Mouse (Mus musculus) right cerebral cortex, postnatal 25 days (tissue): ENCODE measurements around the gene Shld1.

Source experiments
- DNase-seq: peaks from one replicate; pipeline ENCODE4 v3.0.0; 2022

Shld1 gene

GRCm38 (mm10) chr2:132693980-132694379, 7.2 kb downstream of the Shld1 start:
- no peak for DNase-seq

DNA sequence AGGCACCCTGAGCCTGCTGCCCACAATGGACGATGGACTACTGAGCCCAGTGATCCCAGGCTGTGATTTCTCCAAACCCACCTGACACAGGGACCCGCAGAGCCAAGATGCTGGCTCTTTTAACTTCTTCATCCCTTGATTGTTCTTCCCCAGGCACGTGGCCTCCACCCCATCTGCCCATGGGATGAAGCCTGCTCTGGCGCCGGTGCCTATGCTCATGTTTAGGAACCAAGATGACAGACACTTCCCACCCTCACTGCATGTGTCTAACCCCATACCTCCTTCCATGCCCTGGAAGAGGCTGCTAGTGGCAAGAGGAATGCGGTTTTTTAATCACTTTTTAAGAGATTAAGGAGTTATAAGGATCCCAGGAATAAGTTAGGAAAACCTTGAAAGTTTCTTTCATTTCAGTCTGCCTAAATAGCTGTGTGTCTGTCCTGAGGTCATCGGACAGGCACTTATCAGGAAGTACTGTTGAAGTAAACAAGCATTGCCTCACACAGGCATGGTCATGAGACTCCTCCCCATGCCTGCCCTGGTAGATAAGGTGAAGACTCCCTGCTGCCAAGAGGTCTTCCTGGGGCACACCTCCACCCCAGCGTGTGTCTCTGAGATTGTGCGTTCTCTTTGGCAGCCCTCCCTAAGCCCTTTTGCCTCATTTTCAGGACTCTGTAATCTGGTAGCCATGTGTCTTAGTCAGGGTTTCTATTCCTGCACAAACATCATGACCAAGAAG, 8.8 kb downstream of the Shld1 start:
- DNase-seq = no peak

GRCm38 (mm10) chr2:132696519-132696918, 9.8 kb downstream of the Shld1 start:
- no peak for DNase-seq

DNA sequence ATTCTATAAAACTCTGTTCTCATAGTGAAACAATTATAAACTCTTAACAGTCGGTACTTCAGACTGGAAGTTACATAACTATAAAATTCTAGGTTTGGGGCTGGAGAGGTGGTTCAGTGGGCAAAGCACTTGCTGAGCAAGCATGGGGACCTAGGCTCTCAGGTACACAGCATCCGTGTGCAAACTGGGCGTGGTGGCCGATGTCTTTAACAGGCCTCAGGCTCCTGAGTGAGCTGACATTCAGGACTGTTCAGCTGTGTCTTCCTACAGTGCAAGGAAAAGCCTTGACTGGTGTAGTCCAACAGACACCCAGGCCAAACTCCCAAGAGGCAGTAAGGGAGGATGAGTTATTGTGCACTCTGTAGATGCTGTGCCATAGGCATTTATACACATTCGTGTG, 10.5 kb downstream of the Shld1 start:
- no peak for DNase-seq

- DNase-seq = no peak
These were observed 11.0 kb downstream of the Shld1 start for GRCm38 (mm10) chr2:132697695-132698094.

- no peak for DNase-seq
These were observed 11.7 kb downstream of the Shld1 start for GRCm38 (mm10) chr2:132698420-132698819.

- no peak for DNase-seq
These were observed 14.2 kb downstream of the Shld1 start for GRCm38 (mm10) chr2:132700921-132701320.

GRCm38 (mm10) chr2:132701451-132701886, 14.7 kb downstream of the Shld1 start:
- peak; percentile 61 for DNase-seq

GRCm38 (mm10) chr2:132705251-132705992, 18.7 kb downstream of the Shld1 start:
- DNase-seq = no peak

DNA sequence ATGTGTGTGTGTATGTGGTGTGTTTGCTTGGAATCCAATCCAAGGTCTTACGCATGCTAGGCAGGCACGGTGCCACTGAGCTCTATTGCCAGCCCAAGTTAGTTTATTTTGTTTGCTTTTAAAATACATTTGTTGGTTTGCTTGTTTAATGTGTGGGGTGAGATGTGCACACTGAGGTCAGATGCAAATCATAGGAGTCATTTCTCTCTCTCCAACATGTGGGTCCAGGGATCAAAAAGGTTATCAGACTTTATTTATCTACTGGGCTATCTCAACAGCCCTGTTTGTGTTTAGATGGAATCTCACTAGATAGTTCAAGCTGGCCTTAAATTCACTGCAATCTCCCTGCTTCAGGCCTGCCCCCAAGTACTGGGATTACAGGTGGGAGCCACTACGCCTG, 19.6 kb downstream of the Shld1 start:
- no peak for DNase-seq

- no peak for DNase-seq
These were observed 23.8 kb downstream of the Shld1 start for GRCm38 (mm10) chr2:132710488-132710887.

- DNase-seq = no peak
These were observed 25.3 kb downstream of the Shld1 start for GRCm38 (mm10) chr2:132712061-132712460.

DNA sequence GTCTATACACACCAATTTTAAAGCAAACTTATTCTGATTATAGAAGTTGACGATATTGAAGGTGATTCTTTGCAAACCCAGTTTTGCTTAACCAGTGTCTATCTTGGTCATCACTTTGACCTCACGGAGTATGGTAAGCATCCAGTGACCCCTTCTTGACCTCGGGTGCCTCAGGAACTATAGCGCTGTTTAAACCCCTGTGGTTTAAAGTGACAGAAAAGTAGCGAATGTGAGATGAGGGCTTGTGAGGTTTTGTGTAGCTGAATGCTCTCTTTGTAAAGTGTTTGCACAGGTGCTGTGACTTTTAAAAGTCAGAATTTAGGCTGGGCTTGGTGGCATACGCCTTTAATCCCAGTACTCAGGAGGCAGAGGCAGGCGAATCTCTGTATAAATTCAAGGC, 27.8 kb downstream of the Shld1 start:
- no peak for DNase-seq

DNA sequence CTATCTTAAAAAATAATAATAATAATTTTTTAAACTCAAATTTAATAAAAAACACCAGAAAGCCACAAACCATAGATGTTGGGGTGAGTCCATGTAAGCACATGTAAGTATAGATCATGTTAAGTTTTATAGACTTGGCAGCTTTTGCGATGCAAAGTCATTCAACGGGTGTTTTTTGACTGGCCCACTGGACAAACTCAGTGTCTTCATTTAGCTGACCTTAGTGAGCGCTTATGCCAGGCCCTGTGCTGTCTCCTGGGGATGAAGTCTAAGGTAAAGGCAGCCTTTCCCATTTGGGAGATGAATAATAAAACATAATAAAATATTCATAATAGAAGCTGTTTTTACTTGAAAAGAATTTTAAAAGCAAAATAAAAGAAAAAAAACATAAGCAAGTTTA, 28.2 kb downstream of the Shld1 start:
- no peak for DNase-seq

GRCm38 (mm10) chr2:132715421-132716070, 28.8 kb downstream of the Shld1 start:
- DNase-seq = no peak

GRCm38 (mm10) chr2:132716154-132716553, 29.4 kb downstream of the Shld1 start:
- DNase-seq = no peak

- no peak for DNase-seq
These were observed 30.3 kb downstream of the Shld1 start for GRCm38 (mm10) chr2:132716901-132717536.

- no peak for DNase-seq
These were observed 30.8 kb downstream of the Shld1 start for GRCm38 (mm10) chr2:132717537-132717912.

DNA sequence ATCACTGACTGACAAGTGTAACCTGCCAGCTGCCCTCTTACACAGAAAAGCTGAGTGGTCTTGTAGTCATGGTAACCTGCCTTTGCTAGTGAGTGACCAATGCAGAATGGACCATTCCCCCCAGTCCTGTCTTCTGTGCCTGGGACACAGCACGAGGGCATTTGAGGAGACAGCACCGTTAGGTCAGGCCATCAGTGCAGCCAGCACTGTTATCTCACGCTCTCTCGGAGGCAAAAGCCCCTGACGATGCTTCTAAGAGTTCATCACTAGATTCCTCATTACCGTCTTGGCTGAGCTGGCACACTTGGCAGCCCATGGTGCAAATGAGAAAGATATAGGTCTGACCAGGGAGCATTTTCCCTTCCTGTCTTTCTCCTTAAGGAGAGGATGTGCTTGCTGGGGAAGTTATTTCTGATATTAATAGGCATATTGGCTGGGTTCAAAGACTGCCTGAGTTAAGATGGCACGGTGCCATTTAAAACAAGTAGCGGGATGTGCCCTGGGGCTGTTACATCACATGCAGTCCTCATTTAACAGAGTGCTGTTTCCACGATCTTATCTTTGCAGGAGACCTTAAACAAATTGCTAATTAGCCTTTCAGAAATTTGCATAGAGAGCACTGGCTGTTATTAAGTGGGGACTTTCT, 34.3 kb downstream of the Shld1 start:
- no peak for DNase-seq

- DNase-seq = no peak
These were observed 35.1 kb downstream of the Shld1 start for GRCm38 (mm10) chr2:132721844-132722243.

GRCm38 (mm10) chr2:132723958-132724431, 37.3 kb downstream of the Shld1 start:
- DNase-seq = no peak

DNA sequence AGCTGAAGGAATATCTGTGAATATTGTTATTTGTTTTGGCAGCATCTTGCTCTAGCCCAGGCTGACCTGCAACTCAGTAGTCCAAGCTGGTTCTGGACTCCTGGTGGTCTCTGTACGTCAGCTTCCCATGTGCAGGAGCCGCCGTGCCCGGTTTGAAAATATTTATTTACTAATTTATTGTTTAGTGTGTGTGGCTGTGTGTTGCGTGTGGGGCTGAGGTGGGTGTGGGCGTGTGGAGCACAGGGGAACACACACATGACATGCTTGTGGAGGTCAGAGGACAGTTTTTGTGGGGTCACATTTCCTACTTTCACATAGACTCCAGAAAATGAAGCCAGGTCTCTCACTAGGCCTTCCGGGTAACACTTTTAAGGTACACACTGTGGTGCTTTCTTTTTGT, 37.8 kb downstream of the Shld1 start:
- no peak for DNase-seq
